Mouse (Mus musculus) frontal cortex, postnatal 36 days (tissue): Measurements from ENCODE around the gene Crtac1.

ENCODE experiments used
- DNase-seq, 2 experiments: peaks; one replicate each; pipeline ENCODE4 v3.0.0; 2022; ENCODE audit warnings: low spot score in 2 of 2

The Crtac1 gene

DNA sequence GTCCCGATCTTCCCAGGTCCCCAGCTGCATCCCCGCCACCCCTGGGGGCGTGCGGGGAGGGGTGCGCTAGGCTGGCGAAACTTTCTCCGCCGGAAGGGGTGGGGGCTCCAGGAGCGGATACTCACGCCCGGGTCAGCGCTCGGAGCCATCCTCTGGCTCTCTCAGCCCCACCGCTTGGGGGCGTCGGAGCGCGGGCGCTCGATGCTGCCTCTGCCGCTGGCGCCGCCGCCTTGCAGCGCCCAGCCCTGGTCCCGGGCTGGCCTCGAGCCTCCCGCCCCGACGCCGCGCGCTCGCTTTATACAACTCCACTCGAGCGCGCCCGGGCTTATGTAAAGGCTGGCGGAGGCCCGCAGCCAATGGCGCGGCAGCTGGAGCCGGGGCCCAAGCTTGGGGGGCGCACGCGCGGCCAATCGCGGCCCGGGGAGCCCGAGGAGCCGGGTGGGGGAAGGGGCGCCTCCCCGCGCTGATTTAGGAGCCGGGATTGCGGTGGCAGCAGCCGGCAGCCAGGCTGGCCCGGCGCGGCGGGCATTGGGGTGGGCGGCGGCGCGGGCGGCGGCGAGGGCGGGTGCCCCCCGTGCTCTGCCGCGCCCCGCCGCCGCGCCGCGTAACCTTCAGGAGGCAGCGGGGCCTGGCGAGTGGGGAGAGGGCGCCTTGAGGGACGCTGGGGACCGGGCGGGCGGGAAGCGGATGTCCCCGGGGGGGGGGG is at the start of gene Crtac1:
Crtac1 (minus strand) TSS at position 299 of the 706 bp plus-strand sequence.
- DNase-seq = peak; percentile 86 to 91

DNA sequence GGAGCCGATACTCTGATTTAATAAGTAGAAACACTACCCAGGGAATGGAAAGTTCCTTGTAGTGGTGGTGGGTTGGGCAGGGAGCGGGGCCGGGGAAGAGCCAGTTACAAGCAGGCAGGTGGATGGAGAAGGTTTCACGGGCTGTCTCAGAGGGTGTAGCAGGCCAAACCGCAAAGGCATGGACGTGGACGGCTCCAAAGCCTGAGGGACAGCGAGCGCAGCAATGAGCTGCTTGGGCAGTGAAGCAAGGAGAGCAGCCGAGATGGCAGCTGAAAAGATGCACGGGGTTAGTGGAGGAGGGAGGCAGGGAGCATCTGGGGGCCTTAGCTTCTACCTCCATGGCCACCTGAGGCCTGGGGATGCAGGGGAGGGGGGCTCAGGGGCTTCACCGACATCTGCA is 46.7 kb upstream of the Crtac1 start:
- DNase-seq = no peak

DNA sequence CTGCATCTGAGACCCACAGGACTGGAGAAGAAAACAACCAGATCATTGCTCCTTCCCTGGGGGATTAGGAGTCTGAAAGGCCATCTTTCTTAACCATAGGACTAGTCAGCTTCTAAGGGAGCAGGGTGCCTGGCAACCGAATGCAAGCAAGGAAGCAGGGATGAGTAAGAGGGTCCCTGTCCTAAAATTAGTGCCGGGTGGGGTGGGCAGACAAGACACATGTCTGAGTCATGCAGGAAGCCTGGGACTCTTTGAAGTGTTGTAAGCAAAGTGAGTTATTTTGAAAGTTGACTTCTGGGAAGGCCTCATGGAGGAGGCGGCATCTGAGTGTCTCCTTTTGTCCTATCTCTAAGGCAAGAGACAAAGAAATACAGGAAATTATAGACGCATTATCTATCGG is 46.2 kb upstream of the Crtac1 start:
- peak; percentile 23 to 37 for DNase-seq

DNA sequence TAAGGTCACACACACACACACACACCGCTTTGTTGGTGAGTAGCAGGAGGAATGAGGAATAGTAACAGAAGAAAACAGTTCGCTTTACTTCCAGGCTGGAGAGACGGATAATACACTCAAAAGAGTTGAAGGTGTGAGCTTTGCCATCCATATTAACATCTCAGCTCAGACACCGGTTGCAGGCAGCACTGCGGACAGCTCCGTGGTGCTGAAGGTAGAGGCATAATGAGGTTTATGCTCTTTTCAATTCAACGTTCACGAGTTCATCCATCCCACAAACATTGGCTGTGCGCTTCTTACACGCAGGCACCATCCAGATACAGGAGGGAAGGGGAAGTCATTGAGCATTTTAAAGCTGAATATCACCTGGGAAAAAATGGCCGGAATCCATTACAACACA is 41.2 kb upstream of the Crtac1 start:
- no peak for DNase-seq

DNA sequence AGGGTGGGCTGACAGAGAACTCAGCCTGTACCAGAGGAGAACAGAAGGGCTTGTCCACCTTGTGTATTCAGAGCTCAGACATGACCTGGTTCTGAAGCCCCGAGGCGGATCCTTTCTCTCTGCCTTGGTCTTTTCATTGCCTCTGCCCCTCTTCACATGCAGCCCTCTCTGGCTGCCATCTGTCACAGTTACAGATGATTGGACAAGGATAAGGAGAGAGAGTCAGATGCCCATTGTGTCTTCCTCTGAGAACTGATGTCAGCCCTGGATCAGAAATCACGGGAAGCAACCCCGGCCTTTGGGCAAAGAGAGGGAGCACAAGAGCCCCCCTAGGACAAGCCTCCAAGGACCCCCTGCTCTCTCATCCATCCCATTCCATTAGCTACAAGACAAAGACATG is 40.0 kb upstream of the Crtac1 start:
- no peak for DNase-seq

DNA sequence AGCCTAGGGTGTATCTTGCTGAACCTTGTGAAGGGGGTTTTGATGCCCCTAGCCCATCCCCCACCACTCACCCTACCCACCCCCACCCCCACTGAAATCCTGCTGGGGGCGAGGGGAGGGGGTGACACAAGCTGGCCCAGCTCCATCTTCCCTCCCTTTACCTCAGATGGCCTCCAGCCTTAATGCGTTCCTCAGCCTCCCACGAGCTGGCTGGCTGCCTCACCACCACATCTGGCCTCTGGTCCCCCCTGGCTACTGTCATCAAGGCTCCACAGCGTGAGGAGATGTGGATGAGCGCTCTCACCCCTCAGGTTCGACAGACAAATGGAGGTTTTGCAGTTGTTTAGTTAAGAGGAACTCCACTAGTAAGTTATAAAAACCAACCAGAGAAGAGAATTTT is 30.3 kb upstream of the Crtac1 start:
- DNase-seq = no peak

DNA sequence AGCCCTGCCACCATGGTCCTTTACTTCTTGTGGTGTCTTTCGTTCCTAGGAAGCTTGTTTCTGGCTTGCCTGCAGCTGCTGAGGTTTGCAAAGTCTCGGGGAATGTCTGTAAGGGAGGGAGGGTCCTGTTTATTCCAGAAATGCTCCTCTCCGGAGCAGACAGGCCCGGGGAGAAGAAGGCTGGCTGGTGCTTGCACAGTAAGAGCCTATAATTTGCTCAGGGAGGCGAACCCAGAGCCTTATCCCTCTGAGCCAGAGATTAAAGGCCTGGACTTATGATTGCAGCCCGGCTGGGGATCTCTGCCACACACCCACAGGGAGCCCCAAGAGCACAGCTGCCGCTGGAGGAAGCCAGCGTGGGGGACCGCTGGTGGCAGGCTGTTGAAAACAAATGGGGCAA is 29.8 kb upstream of the Crtac1 start:
- no peak for DNase-seq

DNA sequence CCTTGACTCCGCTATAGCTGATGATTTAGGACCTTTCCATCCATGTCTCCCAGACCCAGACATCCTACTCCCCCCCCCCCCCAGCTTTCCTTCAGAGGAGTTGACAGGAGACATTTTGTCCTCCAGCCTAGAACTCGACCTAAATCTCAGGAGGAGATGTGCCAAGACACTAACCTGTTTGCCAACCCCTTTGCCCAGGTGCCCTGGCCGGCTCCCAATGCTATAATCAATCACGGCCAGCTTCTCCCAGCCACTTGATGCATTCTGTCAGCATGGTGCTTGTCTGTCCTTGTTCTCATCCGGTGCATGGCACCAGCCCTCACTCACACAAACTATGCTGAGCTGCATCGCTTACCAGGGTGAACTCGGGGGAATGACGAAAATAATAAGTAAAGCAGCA is 27.9 kb upstream of the Crtac1 start:
- DNase-seq = no peak

DNA sequence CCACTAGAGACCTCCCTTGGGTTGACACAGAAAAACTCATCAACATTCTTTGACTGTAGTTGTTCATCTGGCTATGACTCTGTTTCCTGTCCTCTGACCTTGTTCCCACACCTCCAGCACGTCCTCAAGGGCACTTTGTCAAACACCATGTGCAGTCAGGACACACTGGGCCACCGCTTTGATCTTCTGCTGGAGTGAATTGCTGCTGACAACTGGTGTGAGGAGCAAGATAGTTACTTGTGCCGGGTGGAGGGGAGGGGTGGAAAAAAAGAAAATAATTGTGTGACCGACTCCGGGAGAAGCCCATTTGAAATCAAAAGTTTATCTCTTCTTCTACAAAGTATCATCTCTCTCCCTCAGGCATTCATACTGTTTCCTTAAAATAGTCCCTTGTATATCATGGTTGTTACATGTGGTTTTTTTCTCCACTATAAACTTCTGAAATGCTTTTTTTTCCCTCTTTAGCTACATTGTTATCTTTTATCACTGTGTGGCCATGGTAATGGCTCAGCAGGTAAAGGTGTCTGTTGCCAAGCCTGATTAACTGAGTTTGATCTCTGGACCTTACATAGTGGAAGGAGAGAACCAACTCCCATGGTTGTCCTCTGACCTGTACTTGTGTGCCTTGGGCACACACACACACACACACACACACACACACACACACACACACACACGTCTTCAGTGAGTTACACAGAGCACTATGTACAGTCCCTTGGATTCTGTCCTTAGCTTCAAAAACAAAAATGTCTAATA is 23.1 kb upstream of the Crtac1 start:
- no peak for DNase-seq

DNA sequence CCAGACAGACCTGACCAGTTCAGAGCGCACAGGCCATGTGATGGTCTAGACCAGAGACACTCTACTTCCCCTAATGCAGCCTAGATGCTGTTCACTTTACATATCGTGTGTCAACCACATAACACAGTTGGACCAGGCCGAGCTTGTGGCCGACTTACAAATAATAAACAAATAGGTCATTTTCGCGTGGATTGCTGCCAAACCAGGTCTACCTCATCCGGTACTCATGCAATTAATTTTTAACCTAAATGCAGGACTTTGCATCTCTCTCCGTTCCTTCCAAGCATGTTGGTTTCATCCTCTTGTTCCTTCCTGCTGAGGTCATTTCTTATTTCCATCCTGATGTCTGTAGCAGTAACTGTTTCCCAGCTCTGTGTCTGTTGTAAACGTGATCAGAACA is 22.4 kb upstream of the Crtac1 start:
- no peak for DNase-seq

DNA sequence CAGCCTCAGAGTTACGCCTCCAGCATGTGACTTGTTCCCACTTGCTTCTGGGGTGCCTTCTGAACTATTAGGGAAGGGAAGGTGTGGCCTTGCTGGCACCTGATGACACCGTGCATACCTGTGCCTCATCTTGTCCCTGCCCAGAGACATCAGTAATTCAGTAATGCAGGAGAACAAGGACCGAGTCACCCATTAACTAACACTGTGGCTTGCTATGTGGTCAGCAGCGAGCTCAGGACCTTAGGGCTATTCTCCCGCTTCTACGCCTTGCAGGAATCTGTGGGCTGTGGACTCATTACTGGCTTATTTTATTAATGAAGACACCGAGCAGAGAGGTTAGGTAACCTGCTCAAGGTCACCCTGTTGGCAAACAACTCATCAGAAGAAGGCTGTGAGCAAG is 21.0 kb upstream of the Crtac1 start:
- no peak for DNase-seq

DNA sequence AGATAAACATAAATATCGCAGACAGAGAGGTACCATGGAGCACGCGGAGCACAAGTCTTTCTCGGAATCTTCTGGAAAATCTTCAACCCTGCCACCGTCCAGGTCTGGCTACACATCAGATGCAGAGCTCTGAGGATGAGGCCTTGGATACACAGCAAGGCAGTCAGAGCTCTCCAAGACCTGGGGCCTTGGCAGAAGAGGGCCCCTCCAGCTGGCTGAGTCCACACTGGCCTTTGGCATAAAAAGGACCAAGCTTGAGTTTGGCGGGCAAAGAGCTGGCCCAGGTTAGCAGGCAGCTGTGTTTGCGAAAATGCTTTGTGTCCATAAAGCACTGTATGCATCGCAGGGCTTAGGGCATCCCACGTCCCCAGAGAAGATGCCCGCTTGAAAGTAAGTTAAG is 17.0 kb upstream of the Crtac1 start:
- no peak for DNase-seq

DNA sequence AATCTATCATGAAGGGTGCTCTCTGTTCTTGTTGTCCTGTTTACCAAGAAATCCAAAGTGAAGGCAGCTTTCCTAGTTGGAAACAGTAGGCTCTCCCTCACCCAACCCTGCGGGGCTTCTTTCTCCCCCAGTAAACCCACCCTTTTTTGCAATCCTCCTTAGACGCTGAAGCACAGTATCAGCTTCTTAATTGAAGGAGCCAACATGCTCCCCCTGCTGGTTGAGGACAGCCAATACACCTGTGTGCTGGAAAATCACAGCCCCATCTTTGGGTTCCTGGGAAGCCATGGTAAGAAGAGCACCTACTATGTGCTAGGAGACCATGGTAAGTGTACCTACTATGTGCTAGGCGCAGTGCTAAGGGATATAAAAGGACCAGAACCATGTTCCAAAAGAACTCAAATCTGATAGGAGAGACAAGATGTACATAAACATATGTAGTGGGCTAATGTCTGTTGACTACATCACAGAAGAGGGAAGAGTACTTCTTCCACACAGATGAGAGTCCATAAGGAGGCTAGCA is 12.4 kb upstream of the Crtac1 start:
- DNase-seq = peak; percentile 27 to 42

DNA sequence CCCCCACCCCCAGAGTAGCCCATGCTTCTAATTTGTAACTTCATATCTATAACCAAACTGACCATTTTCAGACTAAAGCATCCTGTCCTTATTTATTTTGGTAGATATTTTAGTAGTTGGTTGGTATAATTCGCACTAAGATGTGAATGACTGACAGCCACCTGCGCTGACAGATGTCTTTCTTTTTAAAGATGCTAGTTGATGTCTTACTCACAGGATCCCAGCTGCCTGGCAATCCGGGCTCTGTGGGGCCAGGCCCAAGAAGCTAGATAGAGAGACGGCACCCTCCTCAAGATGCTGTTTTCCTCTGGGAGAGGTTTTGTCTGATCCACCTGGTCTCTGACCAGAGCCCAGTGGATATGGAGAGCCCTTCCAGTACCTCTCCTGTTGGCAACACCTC is 11.7 kb upstream of the Crtac1 start:
- DNase-seq = no peak

DNA sequence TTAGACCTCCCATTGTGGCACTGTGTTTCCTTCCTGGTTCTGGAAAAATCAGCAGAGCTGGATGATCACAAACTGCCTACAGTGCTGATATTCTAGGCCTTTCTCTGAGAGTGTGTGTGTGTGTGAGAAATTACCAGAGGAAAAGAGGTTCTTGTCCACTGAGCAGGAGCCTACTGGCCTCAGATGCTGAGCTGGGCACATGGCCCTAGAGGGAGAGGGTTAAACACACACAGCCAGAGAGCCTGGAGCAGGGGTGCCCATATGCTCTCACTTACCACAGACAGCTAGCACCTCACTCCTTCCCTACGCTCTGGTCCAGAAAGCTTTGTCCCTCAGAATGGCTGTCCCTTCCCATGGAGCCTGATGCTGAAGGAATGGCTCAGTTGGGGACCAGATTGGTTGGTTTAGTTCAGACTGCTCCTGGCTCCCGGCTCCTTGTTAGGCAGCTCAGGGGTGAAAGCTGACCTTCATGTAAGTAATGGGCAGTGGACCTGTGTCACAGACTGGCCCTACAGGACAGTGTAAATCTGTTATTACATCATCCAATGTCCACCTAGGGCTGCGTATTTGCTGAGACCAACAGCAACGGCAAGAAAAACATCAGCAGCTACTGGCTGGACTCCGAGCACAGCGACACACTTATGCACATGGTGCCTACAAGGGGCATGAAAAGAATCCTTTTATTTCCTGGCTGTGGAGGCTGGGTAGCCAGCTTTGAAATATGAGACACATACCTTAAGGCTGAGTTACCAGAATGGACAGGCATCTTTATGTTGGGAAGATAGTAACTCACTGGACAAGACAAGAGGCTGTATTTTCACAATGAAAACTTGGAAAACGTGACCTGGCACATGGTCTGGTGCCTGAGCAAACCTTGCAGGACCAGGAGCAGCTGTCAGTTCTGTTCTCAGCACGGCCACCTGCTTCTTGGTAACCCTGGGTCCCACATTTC is 10.9 kb upstream of the Crtac1 start:
- DNase-seq = no peak

DNA sequence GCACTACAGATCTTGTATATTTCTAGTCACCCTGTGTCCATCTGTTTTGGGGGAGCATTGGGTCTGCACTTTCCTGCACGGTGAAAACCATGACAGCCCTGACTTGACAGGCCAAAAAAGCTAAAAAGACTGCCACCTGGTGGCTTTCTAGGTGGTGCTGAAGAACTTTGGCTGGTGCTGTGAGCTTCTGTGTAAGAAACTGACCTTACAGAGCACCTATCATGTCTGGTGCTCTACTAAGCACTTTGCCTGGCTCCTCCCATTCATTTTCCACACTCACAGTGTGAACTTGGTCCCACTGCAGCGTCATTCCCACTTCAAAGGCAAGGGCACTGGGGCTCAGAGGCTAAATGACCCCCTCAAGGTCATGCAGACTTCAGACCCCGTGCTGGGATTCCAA is 8.5 kb upstream of the Crtac1 start:
- peak in 1 of 2 experiments; percentile 55 for DNase-seq

DNA sequence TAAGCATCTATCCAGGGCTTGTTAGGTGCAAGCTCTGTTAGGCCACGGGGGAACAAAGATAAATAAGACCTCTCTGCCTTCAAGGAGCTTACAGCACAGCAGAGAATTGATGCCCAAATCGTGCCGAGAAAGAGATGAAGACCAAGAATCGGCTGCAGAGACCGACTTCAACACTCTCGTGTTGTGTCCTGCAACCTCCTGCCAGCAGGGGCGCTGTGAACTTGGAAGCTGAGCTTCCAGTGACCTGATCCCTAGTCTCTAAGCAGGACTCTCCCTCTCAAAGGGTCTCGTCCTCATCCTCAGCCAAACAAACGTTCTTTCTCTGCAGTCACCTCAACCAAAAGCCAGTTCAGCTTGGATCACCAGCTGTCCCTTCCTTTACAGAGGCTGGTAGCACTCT is 7.8 kb upstream of the Crtac1 start:
- DNase-seq = no peak

DNA sequence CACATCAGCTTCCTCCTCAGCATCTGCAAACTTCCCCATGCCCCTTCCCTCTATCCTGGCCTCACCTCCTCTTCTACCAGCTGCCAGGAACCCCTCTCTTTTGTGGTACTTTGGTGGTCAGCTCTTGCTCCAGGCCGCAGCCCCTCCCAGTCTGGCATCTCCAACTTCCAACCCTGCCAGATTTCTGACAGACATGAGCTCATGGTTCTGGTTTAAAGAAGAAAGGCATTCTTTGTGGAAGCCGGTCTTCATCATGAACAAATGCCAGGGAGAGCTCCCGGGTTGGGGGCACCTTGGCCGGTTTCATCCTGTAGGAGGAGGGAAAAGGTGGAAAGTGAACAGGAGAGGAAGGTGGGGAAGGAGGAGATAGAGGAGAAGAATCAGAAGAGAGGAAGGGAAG is 4.0 kb upstream of the Crtac1 start:
- no peak for DNase-seq

DNA sequence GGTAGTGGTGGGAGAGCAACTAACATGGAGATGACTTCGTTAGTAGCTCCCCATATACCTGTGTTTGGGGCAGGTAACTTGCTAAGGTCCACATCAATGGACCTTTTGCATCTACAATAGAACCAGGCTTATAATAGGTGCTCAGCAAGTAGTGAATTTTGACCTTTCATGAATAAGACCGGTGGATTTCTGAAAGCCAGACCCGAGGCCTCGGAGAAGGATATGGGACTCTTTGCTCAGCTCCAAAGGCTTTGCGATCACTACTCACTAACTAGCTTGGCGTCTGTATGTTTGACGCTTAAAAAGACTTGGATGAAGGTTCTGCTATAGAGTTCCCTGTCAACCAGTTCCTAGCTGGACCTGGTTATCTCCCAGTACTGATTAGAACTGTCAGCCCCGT is 1.2 kb upstream of the Crtac1 start:
- DNase-seq = no peak

DNA sequence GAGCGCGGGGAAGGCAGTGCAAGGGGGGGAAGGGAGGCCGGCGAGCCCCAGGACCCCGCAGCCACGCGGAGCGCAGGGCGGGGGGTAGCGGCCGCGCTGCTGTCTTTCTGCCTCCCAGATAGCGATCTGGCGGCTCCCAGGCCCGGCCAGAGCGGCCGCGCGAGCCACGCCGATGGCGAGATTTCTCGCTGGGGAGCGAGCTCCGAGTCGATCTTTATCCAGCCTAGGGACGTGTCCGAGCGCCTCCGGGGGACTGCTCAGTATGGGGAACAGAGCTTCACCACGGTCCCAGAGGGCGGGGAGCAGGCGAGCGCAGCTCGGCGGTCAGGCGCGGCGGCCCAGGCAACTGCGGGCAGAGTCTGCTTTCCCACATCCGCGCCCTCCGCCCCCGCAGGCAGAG is 608 bp upstream of the Crtac1 start:
- peak; percentile 42 to 51 for DNase-seq

DNA sequence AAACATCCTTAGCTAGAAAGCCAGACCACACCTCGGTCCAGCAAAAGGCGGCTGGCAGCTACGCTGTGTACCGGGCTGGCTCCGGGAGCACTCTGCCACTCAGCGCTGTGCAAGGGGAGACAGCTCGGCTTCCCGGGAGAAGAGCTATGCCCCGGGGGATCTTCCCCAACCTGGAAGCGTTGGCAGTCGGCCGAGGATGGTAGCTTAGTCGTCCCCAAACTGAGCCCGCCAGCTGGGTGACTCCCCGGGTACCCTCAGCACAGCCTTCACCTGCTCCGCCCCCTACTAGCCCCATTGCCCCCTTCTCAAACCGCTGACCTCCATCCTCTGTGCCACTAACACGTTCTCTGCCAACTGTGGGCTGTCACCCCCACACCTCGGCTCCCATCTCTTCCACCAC is 602 bp downstream of the Crtac1 start:
- peak in 1 of 2 experiments; percentile 15 for DNase-seq

DNA sequence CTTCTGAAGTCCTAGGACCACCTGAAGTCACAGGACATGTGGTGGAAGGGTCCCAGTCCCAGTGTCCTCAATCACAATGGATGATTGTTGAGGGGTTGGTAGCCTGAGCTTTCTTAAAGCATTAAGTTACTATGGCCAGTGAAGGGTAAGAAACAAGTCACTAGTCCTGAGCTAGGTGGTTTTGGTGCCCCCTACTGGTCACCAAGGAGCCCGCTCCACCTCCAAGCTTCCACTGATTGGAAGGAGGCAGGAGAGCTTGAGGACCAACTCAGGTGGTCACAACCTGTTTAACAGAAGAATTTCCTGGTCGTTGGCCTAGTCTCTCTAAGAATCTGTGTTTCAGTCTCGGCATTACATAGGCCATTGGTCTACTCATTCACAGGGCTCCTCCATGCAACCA is 2.2 kb downstream of the Crtac1 start:
- DNase-seq = peak; percentile 69 to 70
